Mouse (Mus musculus): ENCODE data around the gene Gse1.

Gene Gse1

DNA sequence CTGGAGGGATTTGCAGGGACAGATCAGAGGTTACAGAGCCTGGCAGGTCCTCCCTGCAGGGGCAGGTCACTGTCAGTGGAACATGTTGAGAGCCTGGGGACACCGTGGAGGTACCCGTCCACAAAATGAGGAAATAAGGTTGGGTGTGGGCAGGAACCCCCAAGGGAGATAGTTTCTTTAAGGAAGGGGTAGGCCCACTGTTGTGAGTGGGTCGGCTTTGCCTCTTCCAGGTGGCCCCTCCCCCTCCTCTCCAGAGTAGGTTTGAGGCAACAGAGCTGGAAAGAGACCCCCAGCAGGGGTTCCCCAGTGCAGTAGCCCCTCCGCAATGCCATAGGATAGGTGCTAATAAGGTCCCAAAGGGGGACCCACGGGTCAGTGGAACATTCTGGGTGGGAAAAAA, 274.2 kb downstream of the Gse1 start:
- no peak for DNase-seq

DNA sequence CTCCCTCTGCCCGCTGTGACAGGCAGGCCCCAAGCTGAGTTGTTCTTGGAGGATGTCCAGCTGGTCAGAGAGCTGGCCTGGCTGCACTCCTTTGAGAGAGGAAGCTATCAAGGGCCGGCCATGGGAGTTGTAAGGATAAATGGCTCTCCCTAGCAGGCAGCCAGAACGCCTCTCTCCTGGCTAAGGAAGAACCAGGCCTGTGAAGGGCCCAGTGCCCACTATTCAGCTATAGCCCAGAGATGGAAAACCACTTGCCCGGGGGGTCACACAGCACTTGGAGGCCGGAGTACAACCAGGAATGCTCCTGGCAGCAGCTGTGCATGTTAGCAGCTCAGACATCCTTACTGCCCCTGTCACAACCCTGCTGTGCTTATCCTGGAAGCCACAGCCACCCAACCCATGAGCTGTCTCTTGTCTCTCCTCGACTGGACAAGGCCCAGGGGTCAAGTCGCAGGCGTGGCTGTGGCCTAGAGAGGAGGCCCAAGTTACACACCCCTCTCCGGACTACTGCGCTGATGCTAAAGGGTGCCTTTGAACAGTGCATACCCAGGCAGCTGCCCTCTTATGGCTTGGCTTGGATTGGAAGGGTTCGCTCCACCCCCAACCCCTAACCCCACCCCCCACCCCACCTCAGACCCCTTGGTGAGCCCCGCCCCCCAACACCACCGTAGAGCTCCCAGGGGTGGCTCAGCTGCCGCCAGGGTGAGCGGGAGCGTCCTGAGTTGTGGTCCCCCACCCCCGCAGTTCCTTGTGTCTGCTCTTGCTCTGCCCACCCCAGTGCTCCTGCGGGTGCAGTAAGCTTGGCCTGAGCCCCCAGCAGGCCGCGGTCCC, 276.2 kb downstream of the Gse1 start:
- peak; percentile 62 for DNase-seq

- peak; percentile 94 for DNase-seq
These were observed 276.8 kb downstream of the Gse1 start for GRCm38 (mm10) chr8:120505082-120505511.

GRCm38 (mm10) chr8:120505619-120506310, 277.5 kb downstream of the Gse1 start:
- DNase-seq: no peak

DNA sequence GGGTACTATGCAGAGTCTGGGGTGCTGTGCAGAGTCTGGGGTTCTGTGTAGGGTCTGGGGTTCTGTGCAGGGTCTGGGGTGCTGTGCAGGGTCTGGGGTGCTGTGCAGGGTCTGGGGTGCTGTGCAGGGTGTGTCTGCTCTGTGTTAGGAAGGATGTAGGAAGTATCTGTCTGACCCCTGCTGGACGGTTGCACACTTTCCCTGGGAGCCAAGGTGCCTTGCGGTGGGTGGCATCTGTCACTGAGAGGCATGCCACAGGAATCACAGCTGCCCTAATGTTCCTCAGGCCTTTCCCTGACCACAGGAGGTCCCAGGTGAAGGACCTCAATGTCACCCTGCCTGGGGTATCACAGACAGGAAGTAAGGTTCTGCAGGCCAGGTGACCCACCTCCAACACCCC, 278.3 kb downstream of the Gse1 start:
- DNase-seq: no peak

DNA sequence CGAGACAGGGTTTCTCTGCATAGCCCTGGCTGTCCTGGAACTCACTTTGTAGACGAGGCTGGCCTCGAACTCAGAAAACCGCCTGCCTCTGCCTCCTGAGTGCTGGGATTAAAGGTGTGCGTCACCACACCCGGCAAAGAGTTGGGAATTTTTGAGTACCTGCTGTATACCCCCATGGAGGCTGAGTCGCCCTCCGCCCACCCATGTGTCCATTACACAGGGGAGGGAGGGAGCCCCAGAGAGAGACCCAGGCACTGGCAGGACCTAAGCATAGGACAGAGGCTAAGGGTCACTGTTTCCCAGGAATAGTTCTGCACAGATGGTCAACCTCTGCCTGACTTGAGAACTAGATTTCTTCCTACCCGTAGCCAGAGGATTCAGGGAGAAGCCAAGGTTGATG, 279.0 kb downstream of the Gse1 start:
- no peak for DNase-seq

GRCm38 (mm10) chr8:120509136-120510034, 281.1 kb downstream of the Gse1 start:
- DNase-seq: peak; percentile 92

DNA sequence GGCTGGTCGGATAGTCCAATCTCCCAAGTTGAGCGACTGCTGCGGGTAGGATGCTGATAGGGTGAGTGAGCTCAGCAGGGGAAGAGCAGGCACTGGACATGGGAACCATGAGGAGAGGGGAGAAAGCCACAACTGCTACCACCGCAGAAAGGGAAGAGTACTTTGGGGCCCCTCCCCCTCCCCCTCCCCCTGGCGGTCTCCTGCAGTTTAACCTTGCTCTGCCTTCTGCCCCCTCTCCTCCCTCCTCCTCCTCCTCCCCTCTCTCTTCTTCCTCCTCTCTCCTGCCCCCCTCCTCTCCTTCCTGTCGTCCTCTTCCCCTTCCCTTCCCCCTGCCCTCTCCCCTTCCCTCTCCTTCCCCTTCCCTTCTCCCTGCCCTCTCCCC, 281.8 kb downstream of the Gse1 start:
- no peak for DNase-seq

GRCm38 (mm10) chr8:120510863-120511457, 282.7 kb downstream of the Gse1 start:
- DNase-seq: no peak

DNA sequence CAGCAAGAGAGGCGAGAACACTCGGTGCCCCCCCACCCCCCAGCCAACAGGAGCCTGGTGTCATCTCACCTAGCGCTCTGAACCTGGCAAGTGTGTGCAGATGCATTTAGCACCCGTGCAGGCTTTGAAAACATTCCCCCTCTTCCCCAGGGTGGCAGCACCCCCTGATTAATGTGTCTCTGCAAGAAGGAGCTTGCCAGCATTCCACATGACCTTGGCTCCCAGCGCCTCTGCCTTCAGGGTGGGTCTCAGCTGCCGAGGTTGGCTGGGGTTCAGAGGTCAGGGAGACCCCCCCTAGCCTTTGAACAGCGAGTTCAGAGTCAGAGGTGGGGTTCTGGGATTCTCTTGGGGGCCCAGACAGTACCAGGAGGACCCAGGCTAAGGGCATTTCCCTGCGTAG, 283.5 kb downstream of the Gse1 start:
- no peak for DNase-seq

- no peak for DNase-seq
These were observed 284.1 kb downstream of the Gse1 start for GRCm38 (mm10) chr8:120512326-120512725.

GRCm38 (mm10) chr8:120513145-120513544, 284.9 kb downstream of the Gse1 start:
- no peak for DNase-seq

DNA sequence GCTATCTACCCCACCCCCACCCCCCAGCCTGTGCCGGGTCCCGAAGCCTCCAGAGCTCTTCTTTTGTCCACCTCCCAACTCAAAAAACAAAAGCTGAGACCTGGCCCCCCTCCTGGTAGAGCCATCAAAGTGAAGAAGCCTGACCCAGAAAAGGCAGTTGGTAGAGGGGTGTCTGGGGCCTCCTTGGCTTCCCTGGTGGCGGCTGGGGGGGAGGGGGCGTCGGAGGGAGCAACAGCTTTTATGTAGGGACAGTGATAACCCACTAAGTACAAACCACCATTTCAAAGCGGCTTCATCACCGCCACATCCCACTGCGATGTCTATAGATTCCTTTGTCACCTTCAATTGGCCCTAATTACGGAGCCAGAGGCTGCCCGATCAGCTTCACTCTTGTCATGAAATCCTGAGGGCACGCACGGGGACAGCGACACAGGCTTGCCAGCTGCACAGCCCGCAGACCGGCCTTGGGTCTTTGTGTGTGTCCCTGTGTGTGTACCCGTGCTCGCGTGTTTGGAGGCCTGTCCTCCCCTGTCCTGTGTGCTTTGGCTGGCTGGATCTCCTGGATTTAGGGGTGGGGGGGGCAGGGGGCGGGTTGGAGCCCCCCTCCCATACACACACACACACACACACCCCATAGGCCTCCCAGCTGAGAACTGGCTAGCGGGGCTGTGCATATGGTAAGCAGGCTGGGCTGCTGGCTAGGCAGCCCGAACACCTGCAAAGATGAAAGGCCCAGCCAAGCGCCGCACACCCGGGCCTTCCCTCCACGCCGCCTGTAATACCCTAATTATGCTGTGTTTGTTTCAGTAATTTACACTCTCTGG, 285.6 kb downstream of the Gse1 start:
- peak; percentile 93 for DNase-seq

DNA sequence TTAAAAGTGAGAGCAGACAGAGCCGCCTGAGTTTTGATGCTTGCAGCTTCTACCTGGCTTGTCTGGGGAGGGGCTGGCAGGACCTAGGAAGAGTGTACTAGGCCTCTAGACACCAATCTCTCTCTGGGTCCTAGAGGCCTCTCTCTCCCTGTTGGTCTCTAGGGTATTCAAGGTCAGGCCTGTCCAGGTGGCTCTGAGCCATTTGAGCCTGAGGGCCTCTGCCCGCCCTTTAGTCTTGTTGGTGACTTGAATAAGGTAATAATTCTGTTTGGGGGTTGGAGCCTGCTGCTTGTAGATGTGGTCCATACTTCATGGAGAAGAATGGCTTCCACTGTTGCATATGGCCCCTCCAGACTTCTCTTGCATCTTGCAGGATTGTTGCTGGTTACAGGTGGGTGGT, 287.0 kb downstream of the Gse1 start:
- no peak for DNase-seq

- no peak for DNase-seq
These were observed 287.4 kb downstream of the Gse1 start for GRCm38 (mm10) chr8:120515650-120516049.

DNA sequence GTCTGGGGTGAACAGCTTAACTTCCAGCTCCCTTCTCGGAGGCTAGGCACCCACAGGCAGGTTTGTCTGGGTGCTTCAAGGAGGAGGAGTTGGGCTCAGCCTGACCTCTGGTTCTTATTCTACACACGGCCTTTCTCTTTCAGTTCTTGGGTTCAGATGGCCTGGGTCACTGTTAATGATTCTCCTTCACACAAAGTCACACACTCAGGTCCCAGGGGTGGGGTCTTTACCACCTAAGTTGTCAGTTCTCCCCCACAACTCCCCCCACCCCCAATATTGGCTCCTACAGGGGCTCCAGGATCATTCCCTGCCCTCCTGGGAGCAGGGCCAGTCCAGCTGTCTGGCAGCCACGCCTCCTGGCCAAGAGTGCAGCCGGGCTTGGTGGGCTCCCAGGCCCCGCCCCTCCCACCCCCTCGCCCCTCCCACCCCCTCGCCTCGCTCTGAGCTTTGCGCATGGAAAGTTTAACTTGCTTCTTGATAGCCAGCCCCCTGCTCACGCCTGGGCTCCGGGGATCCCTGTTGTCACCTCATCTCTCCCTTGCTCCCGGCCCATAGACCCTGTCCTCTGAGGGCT, 288.0 kb downstream of the Gse1 start:
- peak; percentile 82 for DNase-seq

- DNase-seq: no peak
These were observed 289.6 kb downstream of the Gse1 start for GRCm38 (mm10) chr8:120517666-120518410.

DNA sequence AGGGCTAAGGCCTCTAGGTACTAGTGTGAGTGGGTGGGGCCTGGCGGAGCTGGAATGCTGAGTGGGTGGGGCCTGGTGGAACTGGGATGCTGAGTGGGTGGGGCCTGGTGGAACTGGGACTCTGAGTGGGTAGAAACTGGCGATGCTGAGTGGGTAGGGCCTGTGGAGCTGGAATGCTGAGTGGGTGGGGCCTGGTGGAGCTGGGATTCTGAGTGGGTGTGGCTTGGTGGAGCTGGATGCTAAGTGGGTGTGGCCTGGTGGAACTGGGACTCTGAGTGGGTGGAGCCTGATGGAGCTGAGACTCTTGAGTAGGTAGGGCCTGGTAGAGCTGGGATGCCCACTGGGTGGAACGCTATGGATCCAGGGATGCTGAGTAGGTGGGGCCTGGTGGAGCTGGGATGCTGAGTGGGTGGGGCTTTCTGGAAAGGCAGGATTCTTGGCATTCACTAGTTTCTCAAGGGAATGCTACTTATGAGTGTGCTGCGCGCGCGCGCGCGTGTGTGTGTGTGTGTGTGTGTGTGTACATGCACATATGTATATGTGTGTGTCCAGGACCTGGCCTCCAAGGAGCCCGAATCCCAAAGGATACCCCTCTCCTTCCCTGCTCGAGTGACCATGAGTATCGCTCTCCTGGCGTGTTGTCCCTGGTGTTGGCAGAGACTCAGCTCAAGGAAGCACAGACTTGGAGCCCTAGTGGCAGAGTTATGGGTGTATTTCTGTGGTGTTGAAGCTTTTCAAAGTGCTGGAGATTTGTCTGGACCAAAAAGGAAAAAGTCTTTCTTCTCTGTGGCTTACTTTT, 290.7 kb downstream of the Gse1 start:
- DNase-seq: peak; percentile 87

DNA sequence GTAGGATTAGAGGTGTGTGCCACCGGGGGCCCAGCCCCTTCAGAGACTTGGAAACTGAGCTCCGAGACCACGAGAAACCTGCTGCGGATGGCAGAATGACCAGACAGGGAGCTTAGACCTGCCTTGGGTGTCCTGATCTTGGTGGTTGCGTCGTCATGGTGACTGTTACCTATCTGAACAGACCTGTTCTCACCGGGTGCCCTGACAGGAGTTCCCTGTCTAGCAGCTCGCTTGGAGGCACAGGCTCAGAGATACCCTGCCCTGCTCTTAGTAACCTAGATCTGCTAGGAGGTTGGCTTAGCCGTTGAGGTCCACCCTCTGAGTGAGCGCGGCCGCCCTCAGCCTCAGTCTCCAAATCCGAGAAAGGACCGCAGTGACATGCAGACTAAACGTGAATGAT, 292.0 kb downstream of the Gse1 start:
- DNase-seq: no peak

All from retina, postnatal 1 day (tissue).